Mouse (Mus musculus) cerebellum, adult 9-11 months (tissue): ENCODE data around the gene Hcar1.

Experiments used
- DNase-seq: peaks from one replicate; pipeline ENCODE4 v3.0.0; 2022

The Hcar1 gene

GRCm38 (mm10) chr5:123862374-123863350, 17.2 kb downstream of the Hcar1 start:
- DNase-seq = no peak

GRCm38 (mm10) chr5:123858798-123859197, 21.0 kb downstream of the Hcar1 start:
- DNase-seq = no peak

DNA sequence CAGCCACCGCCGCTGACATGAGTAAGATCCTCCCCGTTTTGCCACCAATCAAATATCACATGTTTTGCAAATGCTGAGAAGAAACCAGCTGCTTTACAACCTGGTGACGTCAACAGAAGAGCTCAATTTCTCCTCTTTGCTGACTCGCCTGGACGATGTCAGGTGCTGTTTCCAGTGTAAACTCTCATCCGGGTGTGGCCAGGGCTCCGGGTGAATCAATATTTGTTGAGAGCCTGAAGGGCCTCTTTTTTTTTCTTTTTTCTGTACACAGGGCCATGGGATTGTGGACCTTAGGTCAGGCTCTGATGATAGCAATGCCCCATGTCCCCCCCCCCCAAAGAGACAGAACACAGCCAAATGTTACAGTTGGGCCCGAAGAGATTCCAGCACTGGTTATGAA, 25.3 kb downstream of the Hcar1 start:
- DNase-seq = no peak

DNA sequence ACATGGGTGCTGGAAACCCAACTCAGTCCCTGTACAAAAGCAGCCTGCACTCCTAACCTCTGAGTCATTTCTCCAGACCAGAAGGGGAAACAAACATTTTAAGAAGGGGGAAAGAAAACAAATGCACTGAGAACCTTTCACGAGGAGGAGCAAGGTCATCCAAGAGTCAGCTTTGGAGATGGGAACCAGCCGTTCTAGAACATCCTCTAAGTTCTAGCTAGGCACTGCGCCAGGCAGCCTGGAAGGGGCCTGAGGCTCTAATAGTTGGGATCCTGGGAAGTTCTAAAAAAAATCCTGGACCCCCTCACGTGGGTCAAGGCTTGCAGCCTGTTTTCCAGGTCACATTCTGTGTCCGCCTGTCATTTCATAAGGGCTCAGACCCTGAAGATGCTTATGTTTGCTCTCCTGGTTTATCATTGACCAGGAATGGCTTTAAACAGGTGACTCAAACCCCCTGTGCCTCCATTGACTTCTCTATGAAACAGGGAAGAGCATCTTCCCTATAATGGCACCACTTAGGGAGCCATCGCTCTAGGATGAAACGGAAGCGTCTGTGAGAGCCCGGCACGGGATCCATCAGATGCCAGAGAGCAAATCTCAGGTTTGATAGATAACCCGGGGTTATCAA, 25.8 kb downstream of the Hcar1 start:
- DNase-seq = no peak

- no peak for DNase-seq
Observed at GRCm38 (mm10) chr5:123851398-123851797, 28.4 kb downstream of the Hcar1 start.

- DNase-seq = no peak
Observed at GRCm38 (mm10) chr5:123844316-123844715, 35.5 kb downstream of the Hcar1 start.

DNA sequence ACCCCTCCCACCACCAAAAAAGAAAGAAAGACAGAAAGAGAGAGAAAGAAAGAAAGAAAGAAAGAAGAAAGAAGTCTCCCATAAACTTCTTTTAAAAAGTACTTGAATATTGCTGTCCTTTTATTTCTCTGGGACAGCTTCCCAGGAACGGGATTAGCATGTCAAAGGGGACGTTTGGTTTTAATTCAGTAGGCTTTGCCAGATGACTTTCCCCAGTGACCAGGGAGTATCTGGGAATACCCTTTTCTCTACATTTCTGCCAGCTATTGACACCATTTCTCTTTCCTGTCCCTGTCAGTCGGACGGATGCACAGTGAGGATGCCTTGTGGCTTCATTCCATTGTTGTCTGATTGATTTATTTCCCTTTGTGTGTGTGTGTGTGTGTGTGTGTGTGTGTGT, 36.0 kb downstream of the Hcar1 start:
- DNase-seq = no peak

DNA sequence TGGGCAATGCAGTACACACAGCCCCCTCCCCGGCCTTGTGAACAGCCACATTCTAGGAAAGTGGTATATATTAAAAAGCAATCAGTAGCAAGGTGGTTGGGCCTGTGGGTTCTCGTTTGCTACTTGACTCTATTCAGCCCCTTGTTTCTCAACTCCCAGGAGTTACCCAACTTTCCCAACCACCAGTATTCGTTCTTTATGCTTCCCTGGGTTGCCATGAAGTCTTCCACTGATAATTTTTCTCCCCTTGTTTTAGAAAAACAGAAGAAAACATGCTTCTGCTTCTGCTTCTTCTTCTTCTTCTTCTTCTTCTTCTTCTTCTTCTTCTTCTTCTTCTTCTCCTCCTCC, 36.9 kb downstream of the Hcar1 start:
- DNase-seq = no peak

- no peak for DNase-seq
Observed at GRCm38 (mm10) chr5:123842221-123842934, 37.4 kb downstream of the Hcar1 start.

- no peak for DNase-seq
Observed at GRCm38 (mm10) chr5:123837371-123837770, 42.4 kb downstream of the Hcar1 start.

DNA sequence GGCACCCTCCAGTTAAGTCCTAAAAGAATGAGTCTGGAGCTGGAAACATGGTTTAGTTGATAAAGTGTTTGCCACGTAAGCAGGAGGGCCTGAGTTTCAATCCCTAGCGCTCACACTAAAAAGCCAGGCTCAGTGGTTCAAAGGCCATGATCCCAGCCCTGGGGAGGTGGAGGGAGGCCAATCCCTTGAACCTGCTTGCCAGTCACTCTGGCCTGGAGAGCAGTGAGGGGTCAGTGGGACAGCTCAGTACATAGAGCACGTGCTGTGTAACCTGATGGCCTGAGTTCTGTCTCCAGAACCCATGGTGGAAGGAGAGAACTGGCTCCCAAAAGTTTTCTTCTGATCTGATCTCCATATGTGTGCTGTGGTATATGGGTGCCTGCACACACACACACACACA, 45.0 kb downstream of the Hcar1 start:
- no peak for DNase-seq

GRCm38 (mm10) chr5:123832309-123832708, 47.5 kb downstream of the Hcar1 start:
- no peak for DNase-seq

DNA sequence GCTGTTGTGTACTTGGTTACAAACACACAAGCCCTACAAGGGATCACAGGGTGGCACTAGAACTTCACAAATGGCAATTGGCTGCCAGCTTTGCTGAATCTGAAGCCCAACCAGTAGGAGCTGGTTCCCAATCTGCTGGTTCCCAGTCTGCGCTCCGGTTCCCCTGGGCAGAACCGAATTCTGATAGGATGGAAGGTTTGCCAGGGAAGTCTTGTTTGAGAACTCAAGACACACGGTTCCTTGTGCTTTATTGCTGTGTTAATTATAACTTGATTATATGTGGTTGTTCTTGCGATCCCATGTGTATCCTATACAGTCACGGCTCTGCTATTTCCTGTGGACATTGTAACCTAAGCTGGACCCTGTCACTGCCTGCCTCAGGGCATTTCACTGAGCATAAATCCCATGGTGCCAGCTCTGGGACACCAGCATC, 52.1 kb downstream of the Hcar1 start:
- DNase-seq = no peak
